Mouse (Mus musculus): ENCODE data around the gene Znhit6.

DNA sequence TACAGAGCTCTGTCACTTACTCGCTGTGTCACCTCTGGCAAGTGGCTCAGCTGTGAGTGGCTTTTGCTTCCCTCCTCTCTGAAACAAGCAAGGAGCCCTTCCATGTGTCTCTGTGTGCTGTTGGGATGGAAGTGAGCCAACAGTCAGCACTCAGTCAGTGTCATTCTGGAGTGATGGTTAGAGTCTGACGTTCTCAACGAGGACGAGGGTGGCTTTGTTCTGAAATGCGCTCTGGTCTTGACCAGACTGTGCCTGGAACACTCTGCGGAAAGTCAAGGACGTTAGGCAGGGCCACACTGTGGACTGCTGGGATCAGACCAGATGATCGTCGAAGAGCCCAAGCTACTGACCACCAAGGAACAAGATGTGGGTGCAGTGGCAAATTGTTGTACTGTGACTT lies 49.5 kb downstream of the Znhit6 start:
- no peak for TF ChIP-seq POLR2A (IDR thresholded peaks at IDR 0.05; ENCODE audit: extremely low read depth, insufficient read depth, low read length)
- TF ChIP-seq CTCF (IDR thresholded peaks at IDR 0.05; ENCODE audit: low read depth, low read length): no peak
